Mouse (Mus musculus): ENCODE measurements around the gene Mnt. TPM values are rescaled to one million over a fixed set of nuclear protein-coding genes. Genes with fewer than 3 reads are reported as not detected.

Mnt gene
- polyA plus RNA-seq, 2 experiments, result 1.2 to 2.5 TPM

- H3K4me1 ChIP-seq (replicated peaks; ENCODE audit: control insufficient read depth in 2 of 2, insufficient read depth in 2 of 2, low read length in 1 of 2), result no peaks in the 10 kb centered on the region
- H3K4me3 ChIP-seq (ENCODE audit: insufficient read depth in 1 of 2, low read depth in 2 of 2, low read length in 2 of 2), result no peak overlapping the region
- H3K4me2 ChIP-seq (ENCODE audit: low read depth), result no peak overlapping the region
- TF ChIP-seq CTCF (IDR thresholded peaks at IDR 0.05; ENCODE audit: low read depth), result no peak
- TF ChIP-seq EP300 (IDR thresholded peaks at IDR 0.05; ENCODE audit: low read depth), result no peak
- no peaks in the 10 kb centered on the region for H3K9me3 ChIP-seq (ENCODE audit: control insufficient read depth, low read length)
- DNase-seq (ENCODE audit: low read depth in 3 of 3, low spot score in 3 of 3) (no peak), ATAC-seq (ENCODE audit: insufficient read depth) (no peak)
- WGBS (ENCODE audit: insufficient replicate concordance), result 76% methylated on average over 2 of the region's 2 CpGs
- H3K27me3 ChIP-seq (ENCODE audit: control insufficient read depth, insufficient read depth, low read length), result no peaks in the 10 kb centered on the region
- H3K27ac ChIP-seq, result no peak overlapping the region
- H3K9ac ChIP-seq (replicated peaks), result no peak overlapping the region
- no peaks in the 10 kb centered on the region for H3K36me3 ChIP-seq (replicated peaks; ENCODE audit: control insufficient read depth, insufficient read depth, low read depth)
These were observed 36.5 kb downstream of the Mnt start for GRCm38 (mm10) chr11:74867181-74867580.

DNA sequence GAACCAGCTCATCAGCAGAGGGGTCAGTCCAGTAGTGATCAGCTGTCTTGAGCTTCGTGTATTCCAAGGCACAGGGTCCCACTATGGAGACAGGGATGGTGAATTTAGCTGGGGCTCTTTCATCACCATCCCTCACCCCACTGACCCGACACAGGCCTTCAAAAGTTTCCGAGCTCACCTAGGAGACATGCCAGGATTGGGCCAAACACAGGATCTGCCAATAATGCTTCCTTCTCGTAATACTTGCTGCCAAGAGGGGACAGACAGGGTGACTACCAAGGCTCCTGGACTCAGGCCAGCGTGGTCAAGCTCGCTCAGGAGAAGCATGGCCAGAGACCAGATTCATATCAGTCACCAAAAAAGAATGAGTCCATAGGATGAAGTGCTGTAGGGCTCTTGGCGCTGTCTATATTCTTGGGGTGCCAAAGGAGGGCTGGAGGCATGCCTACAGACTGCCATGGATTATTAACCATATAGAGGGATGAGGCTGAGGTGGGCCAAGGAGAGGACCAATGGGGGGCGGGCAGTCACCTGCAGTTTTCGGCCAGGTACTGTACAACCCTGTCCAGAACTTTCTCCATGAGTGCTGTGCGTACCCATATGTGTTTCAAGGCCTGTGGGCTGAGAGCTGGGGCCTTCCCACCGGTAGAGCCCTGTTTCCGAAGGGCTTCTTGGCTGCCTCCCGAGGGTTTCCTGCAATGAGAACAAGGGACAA lies 37.5 kb downstream of the Mnt start:
- Histone ChIP-seq H3K27me3 (ENCODE audit: control insufficient read depth, insufficient read depth, low read length) (no peaks in the 10 kb centered on the region), H3K4me2 (ENCODE audit: low read depth) (no peak overlapping the region), H3K36me3 (replicated peaks; ENCODE audit: control insufficient read depth, insufficient read depth, low read depth) (no peaks in the 10 kb centered on the region), H3K9me3 (ENCODE audit: control insufficient read depth, low read length) (no peaks in the 10 kb centered on the region), H3K27ac (no peak overlapping the region), H3K9ac (replicated peaks) (no peak overlapping the region), H3K4me1 (replicated peaks; ENCODE audit: control insufficient read depth in 2 of 2, insufficient read depth in 2 of 2, low read length in 1 of 2) (no peaks in the 10 kb centered on the region), H3K4me3 (ENCODE audit: insufficient read depth in 1 of 2, low read depth in 2 of 2, low read length in 2 of 2) (no peak overlapping the region)
- no peak for DNase-seq (ENCODE audit: low read depth in 3 of 3, low spot score in 3 of 3)
- TF ChIP-seq CTCF (IDR thresholded peaks at IDR 0.05; ENCODE audit: low read depth) (no peak), EP300 (IDR thresholded peaks at IDR 0.05; ENCODE audit: low read depth) (no peak)
- no peak for ATAC-seq (ENCODE audit: insufficient read depth)
- 70% methylated on average over 13 of the region's 13 CpGs for WGBS (ENCODE audit: insufficient replicate concordance)

GRCm38 (mm10) chr11:74869603-74870002 lies 38.9 kb downstream of the Mnt start:
- Histone ChIP-seq H3K27ac (no peak overlapping the region), H3K4me1 (replicated peaks; ENCODE audit: control insufficient read depth in 2 of 2, insufficient read depth in 2 of 2, low read length in 1 of 2) (no peaks in the 10 kb centered on the region), H3K4me2 (ENCODE audit: low read depth) (no peak overlapping the region), H3K27me3 (ENCODE audit: control insufficient read depth, insufficient read depth, low read length) (no peaks in the 10 kb centered on the region), H3K9ac (replicated peaks) (no peak overlapping the region), H3K4me3 (ENCODE audit: insufficient read depth in 1 of 2, low read depth in 2 of 2, low read length in 2 of 2) (no peak overlapping the region), H3K36me3 (replicated peaks; ENCODE audit: control insufficient read depth, insufficient read depth, low read depth) (no peaks in the 10 kb centered on the region), H3K9me3 (ENCODE audit: control insufficient read depth, low read length) (no peaks in the 10 kb centered on the region)
- ATAC-seq (ENCODE audit: insufficient read depth), result no peak
- no peak for DNase-seq (ENCODE audit: low read depth in 3 of 3, low spot score in 3 of 3)
- TF ChIP-seq CTCF (IDR thresholded peaks at IDR 0.05; ENCODE audit: low read depth), result no peak
- no peak for TF ChIP-seq EP300 (IDR thresholded peaks at IDR 0.05; ENCODE audit: low read depth)
- 72% methylated on average over 6 of the region's 6 CpGs for WGBS (ENCODE audit: insufficient replicate concordance)

GRCm38 (mm10) chr11:74870544-74870943 lies 39.8 kb downstream of the Mnt start:
- Histone ChIP-seq H3K27me3 (ENCODE audit: control insufficient read depth, insufficient read depth, low read length) (no peaks in the 10 kb centered on the region), H3K4me3 (ENCODE audit: insufficient read depth in 1 of 2, low read depth in 2 of 2, low read length in 2 of 2) (no peak overlapping the region), H3K9ac (replicated peaks) (no peak overlapping the region), H3K9me3 (ENCODE audit: control insufficient read depth, low read length) (no peaks in the 10 kb centered on the region), H3K4me2 (ENCODE audit: low read depth) (no peak overlapping the region), H3K4me1 (replicated peaks; ENCODE audit: control insufficient read depth in 2 of 2, insufficient read depth in 2 of 2, low read length in 1 of 2) (no peaks in the 10 kb centered on the region), H3K36me3 (replicated peaks; ENCODE audit: control insufficient read depth, insufficient read depth, low read depth) (no peaks in the 10 kb centered on the region), H3K27ac (no peak overlapping the region)
- DNase-seq (ENCODE audit: low read depth in 3 of 3, low spot score in 3 of 3) (no peak), ATAC-seq (ENCODE audit: insufficient read depth) (no peak)
- 54% methylated on average over 4 of the region's 4 CpGs for WGBS (ENCODE audit: insufficient replicate concordance)
- no peak for TF ChIP-seq CTCF (IDR thresholded peaks at IDR 0.05; ENCODE audit: low read depth)
- TF ChIP-seq EP300 (IDR thresholded peaks at IDR 0.05; ENCODE audit: low read depth), result no peak

DNA sequence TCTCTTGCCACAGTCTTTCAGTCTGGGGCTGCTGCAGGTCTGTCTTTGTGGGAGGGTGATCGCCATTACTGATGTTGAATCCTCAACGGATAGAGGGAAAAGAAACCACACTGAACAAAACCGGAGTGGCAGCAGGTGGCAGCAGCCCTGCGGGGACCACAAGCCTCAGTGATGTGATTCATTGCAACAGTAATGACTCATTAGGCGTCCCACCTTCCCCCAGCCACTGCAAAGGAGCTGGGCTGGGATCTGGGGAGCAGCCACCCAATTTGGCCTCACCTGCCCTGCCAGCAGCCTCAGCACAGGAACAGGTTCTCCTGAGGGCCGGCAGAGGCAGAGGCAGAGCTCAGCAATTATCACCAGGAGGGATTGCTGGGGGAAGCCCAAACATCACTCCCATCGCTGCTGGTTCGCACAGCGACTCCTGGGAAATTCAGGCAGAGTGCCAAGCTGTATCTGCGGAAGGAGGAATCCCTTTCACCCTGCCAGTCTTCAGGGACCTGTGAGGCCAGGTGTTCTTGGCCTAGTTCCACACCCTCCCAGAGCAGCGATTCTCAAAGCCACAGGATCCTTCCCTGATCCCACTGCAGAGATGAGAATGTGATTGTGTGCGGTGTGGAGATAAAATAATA lies 40.4 kb downstream of the Mnt start:
- no peak overlapping the region for H3K27ac ChIP-seq
- no peaks in the 10 kb centered on the region for H3K27me3 ChIP-seq (ENCODE audit: control insufficient read depth, insufficient read depth, low read length)
- DNase-seq (ENCODE audit: low read depth in 3 of 3, low spot score in 3 of 3) (no peak), ATAC-seq (ENCODE audit: insufficient read depth) (no peak)
- TF ChIP-seq CTCF (IDR thresholded peaks at IDR 0.05; ENCODE audit: low read depth), result no peak
- no peak for TF ChIP-seq EP300 (IDR thresholded peaks at IDR 0.05; ENCODE audit: low read depth)
- 56% methylated on average over 12 of the region's 12 CpGs for WGBS (ENCODE audit: insufficient replicate concordance)
- H3K36me3 ChIP-seq (replicated peaks; ENCODE audit: control insufficient read depth, insufficient read depth, low read depth), result no peaks in the 10 kb centered on the region
- no peak overlapping the region for H3K4me3 ChIP-seq (ENCODE audit: insufficient read depth in 1 of 2, low read depth in 2 of 2, low read length in 2 of 2)
- no peak overlapping the region for H3K9ac ChIP-seq (replicated peaks)
- no peaks in the 10 kb centered on the region for H3K9me3 ChIP-seq (ENCODE audit: control insufficient read depth, low read length)
- no peak overlapping the region for H3K4me2 ChIP-seq (ENCODE audit: low read depth)
- H3K4me1 ChIP-seq (replicated peaks; ENCODE audit: control insufficient read depth in 2 of 2, insufficient read depth in 2 of 2, low read length in 1 of 2), result no peaks in the 10 kb centered on the region

Measured in liver, embryonic 14.5 days (tissue).